Mouse (Mus musculus) hindbrain, embryonic 11.5 days (tissue): ENCODE measurements at regions not wholly inside any gene's neighbourhood (a gene's known extent, or its start where the extent isn't known, plus 50 kb on each side); places are given as distances from the start of the nearest gene placed in this dataset.

ENCODE experiments used
- ATAC-seq: fragments of 200-750 bp; cut with Nextera tagmentation; 2 replicates; pipeline ENCODE4 v1.8.0; 2017; ENCODE audit warnings: mild to moderate bottlenecking, moderate TSS enrichment, moderate library complexity; ENCODE audit not compliant: low FRiP score
- DNase-seq: peaks from one replicate; pipeline ENCODE4 v3.0.0-alpha.2; 2015; ENCODE audit warnings: low spot score
- H3K27ac ChIP-seq: fragments of 300-500 bp; sonication (generic); 2 replicates; pipeline ENCODE4 v1.5.1; 2014; ENCODE audit warnings: mild to moderate bottlenecking, low read depth, low read length
- H3K27me3 ChIP-seq: fragments of 300-500 bp; sonication (generic); 2 replicates; pipeline ENCODE4 v1.6.1; 2014; ENCODE audit warnings: mild to moderate bottlenecking, low read length, moderate library complexity, mixed read lengths; ENCODE audit not compliant: control insufficient read depth, insufficient read depth
- H3K36me3 ChIP-seq: fragments of 300-500 bp; sonication (generic); 2 replicates; pipeline ENCODE4 v1.6.1; 2014; ENCODE audit warnings: mild to moderate bottlenecking, low read length, moderate library complexity, mixed read lengths; ENCODE audit not compliant: control insufficient read depth, insufficient read depth
- H3K4me1 ChIP-seq: fragments of 300-500 bp; sonication (generic); replicated peaks from 2 replicates; pipeline ENCODE4 v1.6.1; 2014; ENCODE audit warnings: low read length, mixed read lengths; ENCODE audit not compliant: control insufficient read depth, insufficient read depth
- H3K4me2 ChIP-seq: fragments of 300-500 bp; sonication (generic); replicated peaks from 2 replicates; pipeline ENCODE4 v1.6.1; 2014; ENCODE audit warnings: mild to moderate bottlenecking, low read depth, low read length
- H3K4me3 ChIP-seq: fragments of 300-500 bp; sonication (generic); 2 replicates; pipeline ENCODE4 v1.5.1; 2014; ENCODE audit warnings: low read depth, low read length
- H3K9ac ChIP-seq: fragments of 300-500 bp; sonication (generic); 2 replicates; pipeline ENCODE4 v1.6.1; 2014; ENCODE audit warnings: low read depth, low read length
- H3K9me3 ChIP-seq: fragments of 300-500 bp; sonication (generic); 2 replicates; pipeline ENCODE4 v1.6.1; 2016; ENCODE audit warnings: low read length; ENCODE audit not compliant: control insufficient read depth
- WGBS: fragments of 180-500 bp; shearing (Covaris S2); extraction: QIAGEN DNeasy Blood & Tissue Kit; methylation state at CpG from one replicate; pipeline ENCODE4 v1.1.7; 2014; 5-methylcytosine and 5-hydroxymethylcytosine counted together

DNA sequence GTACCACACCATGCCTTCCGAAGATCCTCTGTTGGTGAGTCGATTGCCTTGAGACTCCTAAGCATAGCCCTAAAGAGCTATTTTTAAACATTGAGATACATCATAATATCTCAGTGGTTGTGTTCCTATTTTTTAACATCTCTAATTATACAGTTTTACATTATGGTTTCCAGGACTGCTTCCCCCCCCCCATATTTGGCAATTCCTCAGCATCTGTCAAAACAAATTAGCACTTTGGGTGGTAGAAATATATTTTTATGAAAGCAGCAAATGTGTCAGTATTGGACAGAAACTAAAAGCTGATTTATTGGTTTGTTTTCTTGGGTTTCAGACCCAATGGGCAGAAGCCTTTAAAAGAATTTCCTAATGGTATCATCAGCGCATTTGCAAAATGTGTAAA is 116.2 kb upstream of the Rcn1 start:
- Histone ChIP-seq H3K36me3 (no peaks in the 10 kb centered on the region), H3K9me3 (no peaks in the 10 kb centered on the region), H3K4me2 (no peak overlapping the region), H3K4me1 (peaks cover 7% of the 10 kb centered on the region; the same call in 1 of the 2 replicates), H3K27ac (no peak overlapping the region), H3K9ac (no peak overlapping the region), H3K4me3 (no peak overlapping the region), H3K27me3 (no peaks in the 10 kb centered on the region; the same call in none of the 2 replicates)
- DNase-seq, result no peak
- 90% methylated on average over 3 of the region's 3 CpGs for WGBS
- no peak for ATAC-seq

DNA sequence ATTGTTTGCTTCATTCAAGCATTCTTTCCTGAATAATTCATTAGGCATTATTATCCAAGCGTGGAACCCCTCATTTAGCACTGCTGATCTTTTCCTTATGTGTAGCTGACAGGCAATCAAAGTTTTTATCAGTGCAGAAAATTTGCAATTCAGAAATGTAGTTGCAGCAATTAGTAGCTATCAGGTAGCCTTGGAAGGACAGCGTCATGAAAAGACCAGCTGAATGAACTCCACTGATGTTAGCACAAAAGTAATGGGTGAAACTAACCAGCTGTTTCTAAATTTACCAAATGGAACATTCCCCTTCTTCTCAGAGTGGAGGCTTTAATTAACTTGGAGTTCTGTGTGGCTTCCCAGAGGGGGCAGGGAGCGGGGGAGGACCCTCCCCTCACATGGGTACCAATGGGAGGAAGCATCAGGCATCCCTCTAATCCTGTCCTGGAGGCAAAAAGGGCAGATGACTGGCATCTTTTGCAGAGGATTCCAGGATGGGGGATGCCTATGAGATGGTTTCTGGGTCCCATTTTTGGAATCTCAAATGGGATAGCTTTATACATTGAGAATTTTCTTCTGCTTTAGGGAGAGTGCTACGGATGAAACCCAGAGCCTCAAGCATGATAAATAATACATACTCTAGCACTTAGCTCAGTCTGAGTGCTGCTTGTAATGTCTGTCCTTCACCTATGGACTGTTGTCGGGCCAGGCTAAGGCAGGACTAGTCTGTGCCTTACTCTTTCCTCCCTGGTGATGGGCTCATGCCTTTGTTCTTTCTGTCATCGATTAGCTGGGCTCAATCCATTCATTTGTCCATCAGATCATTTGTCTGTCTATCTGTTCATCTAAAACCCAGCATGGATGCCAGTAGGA is 117.4 kb upstream of the Rcn1 start:
- ATAC-seq, result peak; percentile 85
- Histone ChIP-seq H3K4me2 (no peak overlapping the region), H3K27ac (no peak overlapping the region), H3K27me3 (no peaks in the 10 kb centered on the region; the same call in 1 of the 2 replicates), H3K9me3 (no peaks in the 10 kb centered on the region), H3K9ac (no peak overlapping the region), H3K4me1 (peaks cover 7% of the 10 kb centered on the region; the same call in 1 of the 2 replicates), H3K4me3 (no peak overlapping the region), H3K36me3 (no peaks in the 10 kb centered on the region)
- DNase-seq, result peak; percentile 36
- WGBS, result 53% methylated on average over 6 of the region's 6 CpGs

DNA sequence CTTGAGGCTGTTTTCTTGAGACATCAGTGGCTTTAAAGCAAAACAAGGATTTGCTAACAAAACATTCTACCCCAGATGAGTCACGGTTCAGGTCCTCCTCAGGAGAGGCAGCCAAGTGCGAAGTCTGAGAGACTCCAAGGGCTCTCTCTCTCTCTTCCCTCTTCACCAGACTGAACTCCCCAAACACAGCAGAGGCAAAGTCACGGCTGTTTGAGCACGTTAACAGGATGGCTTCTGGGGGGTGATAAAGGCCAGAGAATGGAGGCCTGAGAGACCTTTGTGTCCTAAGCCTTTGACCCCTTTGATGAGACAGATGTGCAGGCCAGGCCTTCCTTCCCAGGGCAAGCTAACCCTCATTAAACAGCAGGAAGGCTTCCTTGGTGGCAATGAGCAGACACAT is 122.7 kb upstream of the Rcn1 start:
- Histone ChIP-seq H3K27me3 (0 out of 2 replicates have a peak, but pooled peaks cover 3% of the 10 kb centered on the region), H3K36me3 (no peaks in the 10 kb centered on the region), H3K4me1 (no peaks in the 10 kb centered on the region; the same call in 1 of the 2 replicates), H3K27ac (no peak overlapping the region), H3K4me3 (no peak overlapping the region), H3K9me3 (no peaks in the 10 kb centered on the region), H3K4me2 (no peak overlapping the region), H3K9ac (no peak overlapping the region)
- ATAC-seq (no peak), DNase-seq (no peak)
- 9% methylated on average over 4 of the region's 4 CpGs for WGBS

DNA sequence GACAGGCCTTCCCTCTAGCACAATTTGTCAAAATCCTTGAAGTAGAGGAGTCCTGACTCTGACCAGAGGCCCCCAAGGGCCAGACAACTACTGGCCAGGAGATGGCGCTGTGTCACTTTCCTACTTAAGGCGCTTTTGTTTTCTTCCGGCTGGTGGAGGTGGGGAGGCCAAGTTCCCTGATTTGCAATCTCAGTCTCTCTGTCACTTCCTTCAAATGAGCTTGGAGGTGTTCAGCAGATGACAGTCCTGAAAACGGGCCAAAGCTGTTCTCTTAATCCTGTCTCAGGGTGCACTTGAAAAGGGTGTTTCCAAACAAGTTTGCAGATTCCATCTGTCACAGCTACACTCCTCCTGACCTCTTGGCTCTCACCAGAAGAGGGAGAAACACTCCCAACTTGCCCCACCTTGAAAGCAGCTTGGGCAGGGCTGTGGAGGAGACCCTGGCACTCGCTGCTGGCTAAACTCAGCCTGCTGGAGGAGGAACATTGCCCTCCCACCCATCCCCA is 124.2 kb upstream of the Rcn1 start:
- H3K4me3 ChIP-seq, result no peak overlapping the region
- H3K27me3 ChIP-seq, result 0 out of 2 replicates have a peak, but pooled peaks cover 3% of the 10 kb centered on the region
- DNase-seq (peak; percentile 82), ATAC-seq (peak; percentile 28; the same call in 1 of the 2 replicates)
- H3K4me2 ChIP-seq, result no peak overlapping the region
- H3K36me3 ChIP-seq, result no peaks in the 10 kb centered on the region
- H3K4me1 ChIP-seq, result no peaks in the 10 kb centered on the region
- 8% methylated on average over 5 of the region's 5 CpGs for WGBS
- no peaks in the 10 kb centered on the region for H3K9me3 ChIP-seq
- H3K27ac ChIP-seq, result no peak overlapping the region
- no peak overlapping the region for H3K9ac ChIP-seq

DNA sequence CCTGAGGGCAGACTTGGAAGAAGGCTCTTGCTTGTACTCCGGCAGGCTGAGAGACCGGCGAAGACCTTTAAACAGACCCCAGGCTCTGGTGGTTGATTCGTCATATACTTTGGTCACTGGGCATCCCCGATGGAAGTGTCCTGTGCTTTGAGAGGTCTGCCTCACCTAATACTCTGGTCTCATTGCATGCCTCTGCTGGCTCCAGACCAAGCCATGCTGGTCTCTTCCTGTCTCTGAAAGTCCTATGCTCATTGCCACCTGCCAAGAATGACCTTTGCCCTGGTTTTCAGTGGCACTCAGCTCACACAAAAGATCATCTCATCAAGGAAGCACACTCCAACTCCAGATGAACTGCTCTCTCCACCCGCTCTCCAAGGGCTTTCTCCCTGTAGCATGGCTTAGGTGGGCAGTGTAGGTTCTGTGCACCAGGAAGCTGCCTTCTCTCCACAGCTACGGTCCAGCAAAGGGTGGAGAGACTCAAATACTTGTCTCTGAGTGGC is 126.0 kb upstream of the Rcn1 start:
- 0 out of 2 replicates have a peak, but pooled peaks cover 3% of the 10 kb centered on the region for H3K27me3 ChIP-seq
- H3K36me3 ChIP-seq, result no peaks in the 10 kb centered on the region
- no peak overlapping the region for H3K27ac ChIP-seq
- H3K9ac ChIP-seq, result no peak overlapping the region
- H3K9me3 ChIP-seq, result no peaks in the 10 kb centered on the region
- H3K4me3 ChIP-seq, result no peak overlapping the region
- ATAC-seq (no peak), DNase-seq (no peak)
- no peaks in the 10 kb centered on the region for H3K4me1 ChIP-seq
- no peak overlapping the region for H3K4me2 ChIP-seq
- 72% methylated on average over 7 of the region's 7 CpGs for WGBS

DNA sequence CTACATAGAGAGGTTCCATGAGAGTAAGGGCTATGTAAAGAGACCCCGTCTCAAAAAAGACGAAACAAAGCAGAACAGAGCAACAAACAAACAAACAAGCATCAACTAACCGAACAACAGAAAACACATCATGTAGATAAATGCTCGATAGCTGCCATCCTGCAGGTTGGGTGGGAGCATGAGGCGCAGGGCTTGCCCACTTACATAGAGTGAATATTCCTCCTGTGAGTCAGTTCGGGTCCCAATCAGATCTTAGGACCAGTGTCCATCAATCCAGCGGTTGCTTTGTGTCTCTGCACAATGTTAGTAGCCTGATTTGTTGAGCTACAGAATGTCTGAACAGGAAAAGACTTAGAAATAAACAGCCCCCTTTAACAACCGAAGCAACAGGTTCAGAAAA is 129.4 kb upstream of the Rcn1 start:
- no peaks in the 10 kb centered on the region for H3K36me3 ChIP-seq
- ATAC-seq, result no peak
- no peaks in the 10 kb centered on the region for H3K27me3 ChIP-seq
- no peaks in the 10 kb centered on the region for H3K4me1 ChIP-seq
- H3K27ac ChIP-seq, result no peak overlapping the region
- H3K4me3 ChIP-seq, result no peak overlapping the region
- WGBS, result 94% methylated on average over 8 of the region's 8 CpGs
- H3K4me2 ChIP-seq, result no peak overlapping the region
- H3K9ac ChIP-seq, result no peak overlapping the region
- no peak for DNase-seq
- no peaks in the 10 kb centered on the region for H3K9me3 ChIP-seq

DNA sequence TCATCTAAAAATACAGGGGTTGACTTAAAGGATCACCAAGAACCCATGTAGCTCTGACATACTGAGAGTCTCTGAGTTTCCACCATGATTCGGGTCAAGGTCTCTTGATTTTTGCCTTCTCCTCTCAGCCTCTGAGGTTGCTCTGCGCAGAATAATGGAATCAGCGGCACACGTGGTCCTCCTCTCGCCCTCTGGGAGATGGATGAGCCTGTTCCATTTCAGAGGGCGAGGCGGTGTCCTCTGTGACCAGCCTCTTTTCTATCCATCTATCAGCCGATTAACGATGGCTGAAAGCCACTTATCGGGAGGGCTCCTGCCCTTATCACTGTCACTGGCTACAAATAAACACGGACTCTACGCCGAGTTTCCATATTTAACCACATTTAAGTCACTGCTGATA is 124.6 kb upstream of the Pax6 start:
- no peak for DNase-seq
- WGBS, result 82% methylated on average over 13 of the region's 13 CpGs
- ATAC-seq, result peak; percentile 66
- no peaks in the 10 kb centered on the region for H3K9me3 ChIP-seq
- no peaks in the 10 kb centered on the region for H3K27me3 ChIP-seq
- no peak overlapping the region for H3K9ac ChIP-seq
- no peaks in the 10 kb centered on the region for H3K36me3 ChIP-seq
- no peak overlapping the region for H3K27ac ChIP-seq
- H3K4me1 ChIP-seq, result no peaks in the 10 kb centered on the region
- H3K4me2 ChIP-seq, result no peak overlapping the region
- H3K4me3 ChIP-seq, result no peak overlapping the region

DNA sequence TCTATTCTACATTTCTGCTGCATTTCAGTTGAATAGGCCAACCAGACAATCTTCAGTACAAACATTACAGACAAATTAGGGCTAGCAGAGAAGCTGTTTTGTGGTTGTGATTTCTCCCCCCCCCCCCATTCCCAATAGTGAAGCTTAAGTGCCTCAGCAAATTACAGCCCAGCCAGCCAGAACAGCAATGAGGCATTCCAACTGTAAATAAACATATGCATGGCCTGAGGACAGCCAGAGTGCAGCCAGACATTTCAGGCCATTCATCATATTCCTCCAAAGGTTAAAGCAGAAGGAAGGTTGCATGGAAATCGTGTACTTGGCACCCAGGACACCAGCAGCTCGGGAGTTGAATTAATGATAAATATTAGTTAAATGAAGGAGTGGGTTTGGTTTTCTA is 116.6 kb upstream of the Pax6 start:
- H3K27ac ChIP-seq, result no peak overlapping the region
- WGBS, result 68% methylated on average over 2 of the region's 2 CpGs

DNA sequence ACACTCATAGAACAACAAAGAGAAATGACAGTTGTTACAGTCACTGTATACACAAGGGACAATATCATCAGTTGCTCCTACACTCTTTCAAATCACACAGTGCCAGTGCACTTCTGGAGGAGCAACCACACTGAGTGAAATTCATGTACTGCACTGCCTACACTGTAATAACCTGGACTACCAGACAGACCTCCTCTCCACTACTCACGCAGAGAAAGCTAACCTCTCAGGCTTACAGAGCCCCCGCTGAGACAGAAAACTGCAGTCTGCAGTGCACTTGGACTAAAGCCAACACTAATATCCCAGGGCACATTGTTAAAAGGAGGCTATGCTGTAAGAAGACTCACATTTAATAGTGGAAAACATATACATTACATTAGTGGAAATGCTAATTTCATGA is 81.9 kb upstream of the Pax6 start:
- peak; percentile 16 for DNase-seq
- WGBS, result 56% methylated on average over 2 of the region's 2 CpGs
- ATAC-seq, result no peak

More for the DNA sequence above, 116.6 kb upstream of the Pax6 start:
- Histone ChIP-seq H3K4me2 (no peak overlapping the region), H3K4me3 (no peak overlapping the region), H3K4me1 (no peaks in the 10 kb centered on the region), H3K36me3 (no peaks in the 10 kb centered on the region), H3K9ac (no peak overlapping the region), H3K9me3 (no peaks in the 10 kb centered on the region), H3K27me3 (no peaks in the 10 kb centered on the region)
- no peak for DNase-seq
- ATAC-seq, result no peak

More for the DNA sequence above, 81.9 kb upstream of the Pax6 start:
- Histone ChIP-seq H3K36me3 (no peaks in the 10 kb centered on the region), H3K4me2 (no peak overlapping the region), H3K9ac (no peak overlapping the region), H3K9me3 (no peaks in the 10 kb centered on the region), H3K4me1 (no peaks in the 10 kb centered on the region), H3K27me3 (no peaks in the 10 kb centered on the region), H3K27ac (no peak overlapping the region), H3K4me3 (no peak overlapping the region)
